Mouse (Mus musculus) liver, embryonic 11.5 days (tissue): ENCODE measurements around the gene 4632433K11Rik. TPM values are rescaled to one million over a fixed set of nuclear protein-coding genes. Genes with fewer than 3 reads are reported as not detected.
"Not testable (repeated sequence)": the region's sequence is repeated elsewhere in the genome, so short reads cannot be mapped to it uniquely, and the experiment has no call there.

Experiments
- ATAC-seq: fragments of 200-750 bp; cut with Nextera tagmentation; replicated peaks from 2 replicates; pipeline ENCODE4 v1.8.0; 2017; ENCODE audit warnings: moderate number of reproducible peaks, mild to moderate bottlenecking, moderate TSS enrichment, moderate library complexity; ENCODE audit not compliant: low FRiP score
- DNase-seq: peaks from one replicate; pipeline ENCODE4 v3.0.0-alpha.2; 2017; ENCODE audit warnings: low spot score
- H3K27ac ChIP-seq: fragments of 300-500 bp; sonication (generic); 2 replicates; pipeline ENCODE4 v1.5.1; 2014; ENCODE audit warnings: mild to moderate bottlenecking, low read depth, low read length, control low read depth
- H3K27me3 ChIP-seq: fragments of 300-500 bp; sonication (generic); replicated peaks from 2 replicates; pipeline ENCODE4 v1.6.1; 2014; ENCODE audit warnings: low read length, mixed read lengths; ENCODE audit not compliant: control insufficient read depth, insufficient read depth
- H3K36me3 ChIP-seq: fragments of 300-500 bp; sonication (generic); 2 replicates; pipeline ENCODE4 v1.6.1; 2014; ENCODE audit warnings: mild to moderate bottlenecking, low read length, moderate library complexity, mixed read lengths; ENCODE audit not compliant: control insufficient read depth, insufficient read depth
- H3K4me1 ChIP-seq: fragments of 300-500 bp; sonication (generic); replicated peaks from 2 replicates; pipeline ENCODE4 v1.6.1; 2014; ENCODE audit warnings: low read length, mixed read lengths; ENCODE audit not compliant: control insufficient read depth, insufficient read depth
- H3K4me2 ChIP-seq: fragments of 300-500 bp; sonication (generic); 2 replicates; pipeline ENCODE4 v1.6.1; 2014; ENCODE audit warnings: mild to moderate bottlenecking, control low read depth, moderate library complexity
- H3K4me3 ChIP-seq: fragments of 300-500 bp; sonication (generic); 2 replicates; pipeline ENCODE4 v1.5.1; 2014; ENCODE audit warnings: low read depth, low read length, control low read depth
- H3K9ac ChIP-seq: fragments of 300-500 bp; sonication (generic); 2 replicates; pipeline ENCODE4 v1.6.1; 2014; ENCODE audit warnings: low read depth, low read length, control low read depth
- H3K9me3 ChIP-seq: fragments of 300-500 bp; sonication (generic); 2 replicates; pipeline ENCODE4 v1.6.1; 2016; ENCODE audit warnings: low read length, inconsistent platforms, mixed read lengths; ENCODE audit not compliant: control insufficient read depth
- WGBS: fragments of 180-500 bp; shearing (Covaris S2); extraction: QIAGEN DNeasy Blood & Tissue Kit; methylation state at CpG from one replicate; pipeline ENCODE4 v1.1.7; 2014; 5-methylcytosine and 5-hydroxymethylcytosine counted together
- polyA plus RNA-seq: library from polyadenylated mRNA; unstranded; fragments of >200 nt; fragmentation: Nextera tagmentation; extraction: Ambion mirVana; gene quantifications from 2 replicates; pipeline ENCODE4 v1.2.1, GENCODE M21; 2014

Gene 4632433K11Rik
- polyA plus RNA-seq, 1 experiment from 2014 or later: not detected

DNA sequence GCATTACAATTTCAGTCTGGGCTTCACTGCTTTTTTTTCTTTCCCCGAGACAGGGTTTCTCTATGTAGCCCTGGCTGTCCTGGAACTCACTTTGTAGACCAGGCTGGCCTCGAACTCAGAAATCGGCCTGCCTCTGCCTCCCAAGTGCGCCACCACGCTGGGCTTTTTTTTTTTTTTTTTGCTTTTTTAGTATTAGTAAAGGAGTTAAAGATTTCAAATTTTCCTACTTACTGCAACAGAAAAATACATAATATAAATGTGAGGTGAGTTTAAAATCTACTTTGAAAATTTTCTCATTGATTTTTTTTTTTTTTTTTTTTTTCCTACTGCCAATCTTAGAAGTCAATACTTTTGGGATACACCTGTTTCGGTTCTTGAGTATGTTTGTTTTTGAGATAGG is 31.0 kb downstream of the 4632433K11Rik start:
- H3K4me2 ChIP-seq: peak overlapping the region; percentile 100
- no peaks in the 10 kb centered on the region for H3K27me3 ChIP-seq
- peaks cover 42% of the 10 kb centered on the region for H3K36me3 ChIP-seq
- DNase-seq (no peak), ATAC-seq (no peak)
- no peak overlapping the region for H3K9ac ChIP-seq
- H3K27ac ChIP-seq: no peak overlapping the region
- H3K4me3 ChIP-seq: no peak overlapping the region
- 88% methylated on average over 6 of the region's 6 CpGs for WGBS
- H3K4me1 ChIP-seq: peaks cover 33% of the 10 kb centered on the region
- H3K9me3 ChIP-seq: no peaks in the 10 kb centered on the region

DNA sequence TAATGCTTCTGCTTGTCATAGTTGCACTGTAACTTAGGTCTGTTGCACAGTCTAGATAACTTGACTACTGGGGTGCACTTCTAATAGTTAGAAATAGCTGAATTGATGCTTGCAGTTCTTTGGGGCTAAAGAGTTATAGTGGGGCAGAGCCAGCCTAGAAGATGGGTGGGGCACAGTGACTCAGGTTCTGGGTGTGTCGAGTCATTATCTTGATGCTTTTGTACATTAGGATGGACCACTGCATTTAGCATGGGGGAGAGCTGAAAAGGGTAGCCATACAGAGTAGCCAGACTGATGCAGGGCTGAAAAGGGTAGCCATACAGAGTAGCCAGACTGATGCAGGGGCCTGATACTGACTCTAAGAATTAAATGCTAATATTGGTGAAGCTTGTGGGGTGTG is 39.7 kb downstream of the 4632433K11Rik start:
- peak overlapping the region; percentile 33; the same call in 1 of the 2 replicates for H3K4me2 ChIP-seq
- H3K4me3 ChIP-seq: no peak overlapping the region
- WGBS: 53% methylated on average over 1 of the region's 1 CpGs
- H3K27me3 ChIP-seq: no peaks in the 10 kb centered on the region
- ATAC-seq (peak; percentile 71), DNase-seq (no peak)
- H3K27ac ChIP-seq: peak overlapping the region; percentile 76
- H3K4me1 ChIP-seq: peaks cover 33% of the 10 kb centered on the region
- H3K36me3 ChIP-seq: peaks cover 85% of the 10 kb centered on the region
- H3K9me3 ChIP-seq: no peaks in the 10 kb centered on the region
- H3K9ac ChIP-seq: no peak overlapping the region

DNA sequence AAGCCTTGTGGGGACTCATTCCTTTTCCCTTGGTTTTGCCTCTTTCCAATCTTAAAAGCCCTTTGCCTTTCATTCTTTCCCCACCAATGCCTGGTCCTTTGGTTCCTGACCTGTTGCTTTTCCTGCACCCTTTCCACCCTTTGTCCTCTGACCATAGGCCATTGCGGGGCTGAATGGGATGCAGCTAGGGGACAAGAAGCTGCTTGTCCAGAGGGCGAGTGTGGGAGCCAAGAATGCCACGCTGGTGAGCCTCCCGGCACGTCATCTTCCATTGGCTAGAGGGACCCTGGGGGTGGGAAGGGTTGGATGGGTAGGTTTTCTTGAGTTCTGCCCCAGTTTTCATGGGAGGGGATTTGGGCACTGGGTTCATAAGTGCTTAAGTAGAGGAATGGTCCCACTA is 41.1 kb downstream of the 4632433K11Rik start:
- Histone ChIP-seq H3K9ac (no peak overlapping the region), H3K36me3 (peaks cover 76% of the 10 kb centered on the region), H3K27ac (no peak overlapping the region), H3K27me3 (no peaks in the 10 kb centered on the region), H3K4me2 (no peak overlapping the region), H3K9me3 (no peaks in the 10 kb centered on the region), H3K4me3 (no peak overlapping the region), H3K4me1 (peaks cover 33% of the 10 kb centered on the region)
- ATAC-seq (no peak), DNase-seq (no peak)
- 95% methylated on average over 5 of the region's 5 CpGs for WGBS

DNA sequence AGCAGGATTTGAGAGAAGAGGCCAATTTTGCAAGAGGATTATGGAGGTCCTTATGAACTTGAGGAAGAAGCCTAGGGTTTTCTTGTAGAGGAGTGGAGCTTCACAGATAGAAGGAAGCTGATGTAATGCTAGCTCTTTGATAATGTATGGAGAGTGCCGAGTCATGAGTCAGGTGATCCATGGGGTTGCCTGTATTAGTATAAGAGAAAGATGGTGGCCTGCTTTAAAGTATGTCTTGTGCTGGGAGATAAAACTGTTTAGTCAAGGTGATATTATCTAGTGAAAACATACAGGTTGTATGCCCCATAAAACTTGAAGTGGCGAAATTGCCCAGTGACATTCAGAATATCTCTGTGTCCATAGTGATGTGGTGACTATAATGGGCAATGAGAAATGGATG is 43.0 kb downstream of the 4632433K11Rik start:
- 71% methylated on average over 2 of the region's 2 CpGs for WGBS
- ATAC-seq (peak; percentile 21; the same call in 1 of the 2 replicates), DNase-seq (no peak)
- Histone ChIP-seq H3K4me3 (no peak overlapping the region), H3K27ac (peak overlapping the region; percentile 70), H3K36me3 (peaks cover 56% of the 10 kb centered on the region), H3K4me1 (peaks cover 32% of the 10 kb centered on the region), H3K4me2 (no peak overlapping the region; the same call in 1 of the 2 replicates), H3K27me3 (no peaks in the 10 kb centered on the region), H3K9me3 (no peaks in the 10 kb centered on the region), H3K9ac (no peak overlapping the region)

DNA sequence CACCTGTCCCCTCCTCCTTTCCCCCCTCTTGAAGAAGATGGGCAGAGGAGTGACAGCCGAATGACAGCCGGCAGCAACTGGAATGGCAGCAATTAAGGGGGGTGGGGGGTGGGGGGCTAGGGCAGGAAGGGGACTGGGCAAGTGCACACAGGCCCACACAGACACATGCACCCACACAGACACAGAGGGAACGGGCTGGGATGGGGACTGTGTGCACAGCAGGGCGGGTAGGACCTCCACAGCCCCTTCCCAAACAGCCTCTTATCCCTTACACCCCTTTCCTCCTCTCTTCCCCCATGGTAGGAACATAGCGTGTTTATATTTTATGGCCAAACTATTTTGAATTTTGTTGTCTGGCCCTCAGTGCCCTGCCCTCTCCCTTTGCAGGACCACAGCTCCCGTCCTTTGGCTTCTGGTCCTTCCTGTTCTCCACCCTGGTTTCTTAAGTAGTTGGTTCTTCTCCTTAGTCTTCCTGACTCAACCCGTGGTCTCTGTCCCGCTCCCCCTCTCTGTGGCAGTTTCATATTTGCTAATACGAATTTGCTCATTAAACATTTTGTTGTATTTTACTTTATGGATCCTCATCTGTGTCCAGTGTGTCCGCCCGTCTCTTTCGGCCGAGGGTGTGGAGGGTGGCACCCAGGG is 45.6 kb downstream of the 4632433K11Rik start:
- not testable (repeated sequence) for H3K9me3 ChIP-seq, H3K27me3 ChIP-seq, DNase-seq
- peak overlapping the region; percentile 87 for H3K9ac ChIP-seq
- 41% methylated on average over 7 of the region's 13 CpGs for WGBS
- peak overlapping the region; percentile 75 for H3K4me2 ChIP-seq
- ATAC-seq: peak; percentile 3; the same call in 1 of the 2 replicates
- H3K27ac ChIP-seq: peak overlapping the region; percentile 89
- H3K36me3 ChIP-seq: peaks cover 40% of the 10 kb centered on the region
- H3K4me1 ChIP-seq: peaks cover 20% of the 10 kb centered on the region
- peak overlapping the region; percentile 83 for H3K4me3 ChIP-seq

DNA sequence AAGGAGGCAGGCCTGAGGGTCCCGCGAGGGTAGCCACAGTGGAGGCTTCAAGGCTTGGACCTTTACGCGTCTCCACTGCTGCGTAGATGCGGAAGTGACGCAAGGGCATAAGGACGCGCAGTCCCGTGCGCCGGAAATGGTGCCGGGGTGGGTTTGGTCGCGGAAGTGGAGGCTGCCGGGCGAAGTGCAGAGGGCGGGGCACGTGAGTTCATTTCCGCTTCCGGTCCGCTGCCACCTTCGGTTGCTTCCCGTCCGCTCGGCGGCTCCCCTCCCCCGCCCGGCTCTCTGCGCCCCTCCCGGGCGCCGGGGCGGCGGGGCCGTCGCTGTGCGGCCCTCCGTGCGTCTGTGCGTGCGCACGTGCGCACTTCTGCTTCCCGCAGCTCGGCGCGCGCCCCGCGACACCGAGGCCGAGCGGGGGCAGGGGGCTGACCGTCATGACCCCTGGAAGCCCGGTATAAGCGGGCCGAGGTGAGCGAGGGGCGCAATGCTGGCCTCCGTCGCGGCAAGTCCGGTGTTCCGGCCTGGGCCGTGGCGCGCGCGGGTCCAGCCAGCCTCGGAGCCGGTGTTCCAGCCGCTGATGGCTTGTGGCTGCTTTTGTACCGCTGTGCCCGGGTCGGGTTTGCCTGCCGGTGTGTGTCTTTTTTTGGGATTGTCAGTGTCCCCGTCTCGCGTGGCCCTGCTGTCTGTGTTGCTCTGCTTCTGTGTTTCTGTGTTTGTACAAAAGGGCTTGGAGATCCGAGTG is 46.3 kb downstream of the 4632433K11Rik start, which contains the start of gene Epn1:
TSS of gene Epn1 (plus strand) at position 226 of the 742 bp plus-strand sequence.
- Histone ChIP-seq H3K4me1 (peaks cover 22% of the 10 kb centered on the region), H3K36me3 (peaks cover 38% of the 10 kb centered on the region), H3K27ac (peak within 1 kb of the TSS; percentile 89), H3K9ac (peak within 1 kb of the TSS; percentile 87), H3K27me3 (no peaks in the 10 kb centered on the region), H3K4me3 (peak within 1 kb of the TSS; percentile 83), H3K9me3 (no peaks in the 10 kb centered on the region), H3K4me2 (peak within 1 kb of the TSS; percentile 75)
- ATAC-seq: peak; percentile 91
- WGBS: under 1% methylated on average over 80 of the region's 81 CpGs
- DNase-seq: peak; percentile 95

DNA sequence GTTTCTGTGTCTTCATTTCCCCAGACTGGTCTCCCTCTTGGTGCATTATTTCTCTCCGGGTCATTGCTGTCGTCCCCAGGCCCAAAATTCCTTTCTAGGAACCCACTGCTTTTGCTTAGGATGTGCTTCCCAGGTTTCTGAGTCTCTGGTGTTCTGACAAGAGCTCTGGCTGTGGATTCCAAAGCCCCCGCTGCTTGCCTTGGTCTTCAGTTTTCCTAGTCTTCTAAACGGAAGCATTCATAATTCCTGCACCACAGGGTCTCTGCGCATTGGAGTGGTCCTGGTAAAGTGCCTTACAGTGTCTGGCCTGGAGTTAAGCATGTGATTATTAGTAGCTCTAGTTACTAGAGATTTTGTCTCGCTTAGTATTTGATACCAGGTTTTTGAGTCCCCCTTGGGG is 46.9 kb downstream of the 4632433K11Rik start:
- Histone ChIP-seq H3K9ac (peak overlapping the region; percentile 87), H3K27me3 (no peaks in the 10 kb centered on the region), H3K9me3 (no peaks in the 10 kb centered on the region), H3K36me3 (peaks cover 37% of the 10 kb centered on the region), H3K27ac (peak overlapping the region; percentile 89), H3K4me2 (peak overlapping the region; percentile 75), H3K4me3 (peak overlapping the region; percentile 83), H3K4me1 (peaks cover 22% of the 10 kb centered on the region)
- DNase-seq (no peak), ATAC-seq (no peak)
- WGBS: 14% methylated on average over 6 of the region's 6 CpGs

DNA sequence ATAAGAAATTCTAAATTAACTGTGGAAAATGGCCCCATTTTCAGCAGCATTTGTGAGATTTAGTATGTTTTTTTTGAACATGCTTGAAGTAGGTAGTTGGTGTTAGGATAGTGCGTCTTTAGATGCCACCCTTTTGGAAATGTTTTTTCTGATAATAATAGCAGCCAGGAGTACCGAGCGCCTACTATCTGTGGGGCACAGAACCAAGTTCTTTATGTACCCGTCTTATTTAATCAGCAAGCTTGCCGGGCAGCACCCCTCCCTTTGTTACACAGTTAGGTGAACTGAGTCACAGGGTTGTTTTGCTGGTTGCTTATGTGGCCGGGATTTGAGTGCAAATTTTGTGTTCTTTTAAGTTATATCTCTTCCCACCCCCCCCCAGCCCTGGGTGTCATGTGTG is 47.3 kb downstream of the 4632433K11Rik start:
- ATAC-seq: peak; percentile 48
- H3K4me1 ChIP-seq: peaks cover 22% of the 10 kb centered on the region

More for the DNA sequence above, 47.3 kb downstream of the 4632433K11Rik start:
- H3K4me2 ChIP-seq: peak overlapping the region; percentile 75
- peak overlapping the region; percentile 83 for H3K4me3 ChIP-seq
- peak overlapping the region; percentile 89 for H3K27ac ChIP-seq
- no peaks in the 10 kb centered on the region for H3K27me3 ChIP-seq
- no peaks in the 10 kb centered on the region for H3K9me3 ChIP-seq
- peak overlapping the region; percentile 87 for H3K9ac ChIP-seq
- WGBS: 41% methylated on average over 6 of the region's 6 CpGs
- H3K36me3 ChIP-seq: peaks cover 40% of the 10 kb centered on the region
- no peak for DNase-seq
